Mouse (Mus musculus): Measurements from ENCODE around the gene Pak1ip1.
"Not testable (repeated sequence)": the region's sequence is repeated elsewhere in the genome, so short reads cannot be mapped to it uniquely, and the experiment has no call there.

The Pak1ip1 gene

DNA sequence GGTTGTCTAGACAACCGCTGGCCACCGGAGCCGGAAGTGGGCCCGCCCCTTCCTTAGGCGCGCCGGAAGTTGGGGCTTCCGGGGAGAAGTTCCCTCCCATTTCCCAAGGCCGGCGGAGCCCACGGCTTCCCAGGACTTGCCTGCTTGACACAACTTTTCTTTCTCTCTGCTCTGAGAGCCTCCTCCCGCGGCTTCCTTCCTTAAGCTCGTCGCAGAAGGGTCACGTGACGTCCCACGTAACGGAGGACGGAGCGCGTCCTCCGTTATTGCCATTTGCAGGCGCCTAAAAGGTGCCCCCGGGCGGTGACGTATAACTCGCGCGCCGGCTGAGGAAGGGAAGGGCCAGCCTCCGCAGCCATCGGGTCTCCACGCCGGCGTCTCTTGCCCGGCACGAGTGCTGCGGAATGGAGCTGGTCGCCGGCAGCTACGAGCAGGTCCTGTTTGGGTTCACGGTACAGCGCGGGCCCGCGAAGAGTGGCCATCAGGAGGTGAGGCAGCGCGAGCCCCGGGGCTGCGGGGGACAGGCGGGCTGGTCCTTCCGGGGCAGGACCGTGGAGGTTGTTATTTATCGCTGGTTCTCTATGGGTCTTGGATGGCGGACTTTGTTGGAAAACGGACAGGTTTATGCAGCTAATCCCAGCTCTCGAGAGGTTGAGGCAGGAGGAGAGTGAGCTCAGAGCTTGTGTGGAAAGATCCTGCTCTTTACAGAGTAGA, at the start of gene Pak1ip1:
Gene Pak1ip1 (plus strand): TSS at position 98 of the 714 bp plus-strand sequence.
- DNase-seq (ENCODE audit: low spot score) = peak; percentile 90

GRCm38 (mm10) chr13:40951386-40951976, 49.3 kb upstream of the Pak1ip1 start:
- DNase-seq (ENCODE audit: low spot score) = no peak

DNA sequence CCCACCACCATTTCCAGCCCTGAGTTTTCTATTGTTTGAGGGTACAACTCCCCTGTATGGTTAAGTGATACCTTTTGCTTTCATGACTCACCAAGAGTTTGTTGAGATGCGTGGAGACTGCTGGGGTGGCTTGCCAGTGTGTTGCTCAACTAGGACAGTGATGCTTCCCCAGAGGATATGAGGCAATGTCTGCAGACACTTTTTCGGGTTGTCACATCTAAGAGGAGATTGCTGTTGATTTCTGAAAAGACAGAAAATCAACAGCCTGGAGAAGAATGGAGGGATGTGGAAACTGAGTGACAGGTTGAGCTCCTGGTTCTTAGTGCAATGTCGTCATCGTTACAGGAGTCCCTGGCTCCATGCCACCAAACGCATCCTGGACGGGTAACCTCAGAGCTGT, 47.6 kb upstream of the Pak1ip1 start:
- DNase-seq (ENCODE audit: low spot score) = no peak

GRCm38 (mm10) chr13:40955773-40956172, 45.0 kb upstream of the Pak1ip1 start:
- no peak for DNase-seq (ENCODE audit: low spot score)

DNA sequence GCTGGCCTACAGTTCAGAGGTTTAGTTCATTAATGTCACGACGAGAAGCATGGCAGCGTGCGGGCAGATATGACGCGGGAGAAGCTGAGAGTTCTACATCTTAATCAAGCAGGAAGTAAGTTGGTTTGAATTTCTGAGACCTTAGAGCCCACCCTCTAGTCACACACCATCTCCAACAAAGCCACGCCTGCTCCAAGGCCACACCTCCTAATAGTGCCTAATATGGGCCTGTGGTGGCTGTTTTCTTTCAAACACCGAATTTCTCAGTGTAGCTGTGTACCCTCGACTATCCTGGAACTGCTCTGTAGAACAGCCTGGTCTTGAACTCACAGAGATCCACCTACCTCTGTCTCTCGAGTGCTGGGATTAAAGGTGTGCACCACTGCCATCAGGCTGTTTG, 33.2 kb upstream of the Pak1ip1 start:
- no peak for DNase-seq (ENCODE audit: low spot score)

DNA sequence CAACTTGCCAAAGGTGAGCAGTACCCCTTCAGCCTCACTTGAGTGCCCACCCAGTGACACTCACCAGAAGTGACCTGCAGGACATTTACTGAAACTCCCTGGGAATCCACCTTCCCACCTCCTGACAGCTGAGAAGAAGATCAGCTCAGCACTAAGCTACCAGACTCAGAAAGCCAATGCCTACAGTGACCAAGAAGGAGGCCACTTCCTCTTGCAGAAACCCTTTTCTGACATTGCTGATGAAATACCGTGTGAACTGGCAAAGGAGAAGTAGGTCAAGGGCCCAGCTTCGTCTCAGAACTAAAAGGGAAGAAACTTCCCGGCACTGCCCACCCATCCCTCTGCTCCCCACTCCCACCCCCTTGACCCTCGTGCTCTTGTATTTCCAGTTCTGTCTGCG, 32.3 kb upstream of the Pak1ip1 start:
- no peak for DNase-seq (ENCODE audit: low spot score)

DNA sequence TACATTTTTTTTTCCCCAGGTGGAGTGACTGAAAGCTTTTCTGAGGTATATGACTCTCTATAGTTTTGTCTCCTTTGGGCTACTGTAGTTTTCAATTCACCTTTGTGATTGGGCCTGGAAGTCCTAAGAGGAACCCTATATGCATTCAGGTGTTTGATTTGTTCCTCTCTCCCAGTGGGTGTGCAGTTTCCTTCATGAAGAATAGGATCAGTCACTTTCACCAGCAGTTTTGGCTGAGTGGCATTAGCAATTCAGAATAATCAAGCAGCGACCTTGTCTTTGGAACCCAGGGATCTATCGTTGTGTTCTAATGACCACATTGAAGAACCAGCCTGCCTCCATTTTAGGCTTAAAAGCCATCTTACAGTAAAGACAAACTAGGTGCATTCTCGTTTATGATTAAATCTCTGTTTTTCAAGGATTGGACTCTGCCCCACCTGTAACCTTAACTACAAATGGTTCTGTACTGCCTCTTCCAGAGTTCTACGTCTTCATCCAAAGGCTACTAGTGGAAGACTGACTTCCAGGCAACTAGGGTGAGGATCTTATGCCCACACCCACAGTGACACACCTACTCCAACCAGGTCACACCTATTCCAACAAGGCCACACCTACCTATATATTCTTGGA, 30.9 kb upstream of the Pak1ip1 start:
- DNase-seq (ENCODE audit: low spot score) = no peak

DNA sequence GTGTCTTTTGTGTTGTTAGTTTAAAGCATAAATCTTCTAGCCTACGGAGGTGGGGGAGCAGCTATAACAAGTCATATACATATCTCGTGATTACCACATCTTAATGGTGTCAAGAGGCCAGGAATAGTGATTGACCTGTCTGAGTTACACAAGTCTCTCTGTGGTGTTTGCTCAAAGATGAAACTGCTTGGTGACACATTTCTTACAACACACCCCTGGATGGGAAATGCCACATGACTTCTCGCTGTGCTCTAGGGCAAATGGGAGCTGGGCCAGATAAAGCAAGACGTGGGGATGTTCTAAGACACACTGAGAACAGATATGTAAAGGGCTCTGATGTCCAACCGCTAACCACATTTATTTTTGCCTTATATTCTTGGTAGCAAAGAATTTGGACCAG, 29.6 kb upstream of the Pak1ip1 start:
- DNase-seq (ENCODE audit: low spot score) = no peak

DNA sequence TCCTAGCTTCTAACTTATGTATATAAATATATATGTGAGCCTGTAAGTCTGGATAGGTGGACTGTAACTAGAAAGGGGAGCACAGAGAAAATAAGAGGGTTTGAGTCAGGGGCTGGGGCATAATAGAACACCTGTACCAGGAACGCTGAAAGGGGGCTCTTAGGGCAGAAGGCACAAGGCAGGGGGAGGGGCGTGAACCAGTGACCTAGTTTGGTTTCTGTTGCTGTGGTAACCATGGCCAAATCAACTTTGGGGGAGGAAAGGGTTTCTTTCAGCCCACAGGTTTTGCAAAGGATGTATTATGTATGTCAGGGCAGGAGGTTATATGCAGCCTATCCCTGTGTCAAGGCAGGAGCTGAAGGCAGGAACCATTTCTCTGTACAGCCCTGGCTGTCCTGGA, 29.0 kb upstream of the Pak1ip1 start:
- DNase-seq (ENCODE audit: low spot score) = no peak

DNA sequence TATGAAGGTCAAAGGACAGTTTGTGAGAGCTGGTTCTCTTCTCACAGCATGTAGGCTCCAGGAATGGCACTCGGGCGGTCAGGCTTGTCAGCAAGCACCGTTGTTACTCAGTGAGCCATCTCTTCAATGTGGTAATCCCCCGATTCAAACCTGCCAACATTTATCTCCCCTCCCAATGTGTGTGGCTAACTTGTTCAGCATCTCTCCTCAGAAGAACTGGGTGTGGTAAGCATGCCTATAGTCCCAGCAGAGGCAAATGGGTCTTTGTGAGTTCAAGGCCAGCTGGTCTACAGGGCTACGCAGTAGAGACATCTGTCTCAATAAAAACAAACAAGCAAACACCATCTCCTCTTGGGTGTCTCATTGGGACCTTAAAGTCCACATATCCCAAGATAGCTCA, 27.8 kb upstream of the Pak1ip1 start:
- no peak for DNase-seq (ENCODE audit: low spot score)

- peak; percentile 43 for DNase-seq (ENCODE audit: low spot score)
These were observed 23.2 kb upstream of the Pak1ip1 start for GRCm38 (mm10) chr13:40977609-40978008.

GRCm38 (mm10) chr13:40978652-40979051, 22.2 kb upstream of the Pak1ip1 start:
- no peak for DNase-seq (ENCODE audit: low spot score)

GRCm38 (mm10) chr13:40979321-40979720, 21.5 kb upstream of the Pak1ip1 start:
- DNase-seq (ENCODE audit: low spot score) = no peak

DNA sequence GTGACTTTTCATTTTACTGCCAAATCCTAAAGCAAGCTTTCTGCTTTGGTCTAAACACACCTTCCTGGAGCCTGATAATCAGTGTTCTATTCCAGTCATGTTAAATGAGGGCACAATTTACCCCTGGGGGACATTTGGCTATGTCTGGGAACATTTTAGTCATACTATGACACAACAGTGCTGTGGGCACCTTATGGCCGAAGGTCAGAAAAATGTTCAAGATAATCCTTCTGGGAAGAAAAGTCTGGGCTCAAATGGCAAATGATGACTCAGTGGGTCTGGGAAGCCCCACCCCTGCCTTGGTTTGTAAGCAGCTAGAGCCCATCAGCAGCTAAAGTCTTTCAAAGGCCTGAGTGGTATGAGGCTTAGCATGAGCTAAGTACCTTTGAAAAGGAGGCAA, 18.1 kb upstream of the Pak1ip1 start:
- DNase-seq (ENCODE audit: low spot score) = no peak

DNA sequence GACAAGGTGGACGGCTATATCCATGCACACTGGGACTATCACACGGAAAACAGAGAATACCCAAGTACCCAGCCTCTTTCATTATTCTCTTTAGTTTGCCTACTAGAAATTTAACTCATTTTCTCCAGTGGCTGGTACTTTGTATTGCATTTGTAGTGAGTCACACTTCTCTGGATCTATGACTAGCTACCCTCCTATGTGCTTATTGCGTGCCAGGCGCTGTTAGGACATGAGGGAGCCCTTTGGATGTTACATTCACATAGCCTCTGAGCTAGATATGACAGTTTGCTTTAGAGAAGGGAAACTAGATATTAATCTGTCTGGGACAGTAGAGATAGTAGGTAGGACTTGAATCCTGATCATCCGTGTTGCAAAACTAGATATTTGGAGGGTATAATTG, 14.7 kb upstream of the Pak1ip1 start:
- DNase-seq (ENCODE audit: low spot score) = no peak

- DNase-seq (ENCODE audit: low spot score) = not testable (repeated sequence)
These were observed 13.1 kb upstream of the Pak1ip1 start for GRCm38 (mm10) chr13:40987608-40988303.

GRCm38 (mm10) chr13:40988418-40988817, 12.4 kb upstream of the Pak1ip1 start:
- no peak for DNase-seq (ENCODE audit: low spot score)

DNA sequence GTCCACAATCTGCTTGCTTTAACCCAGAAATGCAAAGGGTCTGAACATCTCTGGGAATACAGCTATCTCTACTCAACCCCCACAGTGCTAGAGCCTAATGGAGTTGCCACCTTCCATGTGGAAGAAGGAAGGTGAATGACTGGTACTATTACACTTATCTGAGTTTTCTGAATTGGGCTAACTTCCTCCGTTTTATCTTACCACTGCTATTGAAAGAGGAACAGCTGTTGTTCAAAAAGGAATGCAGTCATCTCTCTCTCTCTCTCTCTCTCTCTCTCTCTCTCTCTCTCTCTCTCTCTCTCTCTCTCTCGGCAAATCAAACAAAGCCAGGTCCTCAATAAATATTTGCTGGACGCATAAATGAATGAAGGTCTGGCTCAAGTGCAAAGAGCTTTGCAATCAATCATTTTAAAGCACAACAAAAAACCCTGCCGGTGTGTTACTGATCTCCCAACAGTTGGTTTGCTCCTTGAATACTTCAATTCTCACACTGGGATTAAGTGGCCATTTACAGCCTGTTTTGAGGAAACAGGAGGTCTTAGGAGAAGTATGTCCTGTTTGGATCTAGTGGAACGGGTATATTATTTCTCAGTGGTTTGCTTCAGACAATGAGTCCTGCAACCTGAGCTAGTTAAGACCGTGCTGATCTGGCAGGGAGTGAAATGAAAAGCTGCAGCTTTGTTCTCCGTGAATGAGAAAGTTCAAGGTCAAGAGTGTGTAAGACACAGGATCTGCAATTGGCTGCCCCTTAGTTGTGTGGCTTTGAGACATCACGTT, 6.1 kb upstream of the Pak1ip1 start:
- no peak for DNase-seq (ENCODE audit: low spot score)

DNA sequence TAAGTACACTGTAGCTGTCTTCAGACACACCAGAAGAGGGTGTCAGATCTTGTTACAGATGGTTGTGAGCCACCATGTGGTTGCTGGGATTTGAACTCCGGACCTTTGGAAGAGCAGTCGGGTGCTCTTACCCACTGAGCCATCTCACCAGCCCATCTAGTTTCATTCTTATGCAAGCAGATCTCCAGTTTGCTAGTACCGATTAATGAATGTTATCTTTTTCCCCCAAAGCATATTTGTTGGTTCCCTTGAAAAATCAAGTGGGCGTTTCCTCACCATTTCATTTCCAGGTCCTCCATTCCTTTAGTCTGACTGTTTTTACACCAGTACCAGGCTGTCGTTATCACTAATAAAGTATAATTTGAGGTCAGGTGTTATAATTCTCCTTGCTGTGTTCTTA, 2.3 kb upstream of the Pak1ip1 start:
- not testable (repeated sequence) for DNase-seq (ENCODE audit: low spot score)

- DNase-seq (ENCODE audit: low spot score) = peak; percentile 37
These were observed 490 bp upstream of the Pak1ip1 start for GRCm38 (mm10) chr13:41000140-41000925.

DNA sequence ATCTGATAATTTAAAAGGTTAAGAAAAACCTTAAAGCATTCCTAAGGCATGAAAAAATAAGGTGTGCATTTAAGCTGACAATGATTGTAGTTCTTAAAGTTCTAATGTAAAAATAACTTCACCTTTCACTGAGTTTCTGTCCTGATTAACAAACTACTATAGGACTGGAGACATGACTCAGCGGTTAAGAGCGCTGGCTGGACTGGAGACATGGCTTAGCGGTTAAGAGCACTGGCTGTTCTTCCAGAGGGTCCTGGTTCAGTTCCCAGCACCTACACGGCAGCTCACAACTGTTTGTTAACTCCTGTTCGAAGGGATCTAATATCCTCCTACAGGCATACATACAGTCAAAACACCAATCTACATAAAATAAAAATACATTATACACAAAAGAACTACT, 1.2 kb downstream of the Pak1ip1 start:
- DNase-seq (ENCODE audit: low spot score) = no peak

Measured in ovary, postnatal 14 days (tissue).